ENCODE assay signal across 8 mouse cellular contexts in genomic region chr19:8953135-8954039, GRCm38 (mm10). TPM values are rescaled to one million over a fixed set of nuclear protein-coding genes. Genes with fewer than 3 reads are reported as not detected.
DNase-seq lines count a peak whose midpoint lies in the region; ATAC-seq lines count a peak whose summit lies in the region.

Gene Tut1, plus strand, starts transcription at chr19:8953847.

- no peaks in the 10 kb centered on the region for H3K9me3 ChIP-seq in intestine, embryonic 14.5 days (ENCODE audit: control insufficient read depth, low read length)

- intact Hi-C loops in left cerebral cortex, postnatal 14 days (cut with DNase I), result loop anchor here (10.0 kb wide), 1 partner anchor 109 kb away; no protein-coding TSS in a partner anchor

- WGBS in intestine, embryonic 14.5 days, result 5% methylated on average over 46 of the region's 46 CpGs

- no peaks in the 10 kb centered on the region for H3K27me3 ChIP-seq in intestine, embryonic 14.5 days (replicated peaks; ENCODE audit: control insufficient read depth, insufficient read depth, low read length)

- H3K4me3 ChIP-seq in intestine, embryonic 14.5 days (ENCODE audit: low read depth, low read length), result peak within 1 kb of the TSS; percentile 57

- peaks cover 16% of the 10 kb centered on the region for H3K4me1 ChIP-seq in intestine, embryonic 14.5 days (replicated peaks; ENCODE audit: control insufficient read depth, insufficient read depth, low read length)

- peak; percentile 93 for ATAC-seq in intestine, embryonic 14.5 days (replicated peaks; ENCODE audit: low FRiP score, low TSS enrichment, low read depth)

- H3K4me2 ChIP-seq in intestine, embryonic 14.5 days (ENCODE audit: low read length), result peak within 1 kb of the TSS; percentile 65

- DNase-seq in adrenal gland, adult 18-20 months (ENCODE audit: low spot score in 2 of 2), result peak; percentile 84
- peak; percentile 97 for DNase-seq in embryo, embryonic 11 days
- DNase-seq in gastrocnemius, postnatal 25 days, result peak; percentile 87
- DNase-seq in intestine, embryonic 14.5 days (ENCODE audit: low spot score), result peak; percentile 96
- DNase-seq in left cerebral cortex, postnatal 14 days (ENCODE audit: low spot score in 2 of 2), result peak; percentile 96 to 98
- peak; percentile 96 for DNase-seq in mesoderm, embryonic 11.5 days (ENCODE audit: low read depth, low spot score)
- DNase-seq in right cerebral cortex, postnatal 36 days (ENCODE audit: low spot score in 2 of 2), result peak; percentile 91 to 93
- peak; percentile 94 for DNase-seq in yolk sac, embryonic 10.5 days (ENCODE audit: low spot score)

- H3K9ac ChIP-seq in intestine, embryonic 14.5 days (ENCODE audit: low read length), result peak within 1 kb of the TSS; percentile 71

- H3K36me3 ChIP-seq in intestine, embryonic 14.5 days (ENCODE audit: control insufficient read depth, insufficient read depth, low read length), result peaks cover 64% of the 10 kb centered on the region

- peak within 1 kb of the TSS; percentile 86 for H3K27ac ChIP-seq in intestine, embryonic 14.5 days (ENCODE audit: low read depth)

RNA-seq across cellular contexts. Expression of gene Tut1, which starts in this region (rescaled TPM):
- total RNA-seq in adrenal gland, adult 18-20 months (2021), result 10 to 100 TPM; 23.1 to 26.1 TPM
- 1 to 10 TPM; 5.7 to 7.2 TPM for total RNA-seq in gastrocnemius, postnatal 25 days (2021)
- 33.3 and 33.5 TPM in 2 replicates for polyA plus RNA-seq in intestine, embryonic 14.5 days (2014; fragmentation: Nextera tagmentation; extraction: Ambion mirVana)
- total RNA-seq in left cerebral cortex, postnatal 14 days (2021), result 10 to 100 TPM; 16.7 to 16.8 TPM

Comparison
In these comparisons a context has a peak if more than half of its experiments do, and no peak if none do; other contexts are left out.
1. Peak in every context shown above with its lines: DNase-seq, ATAC-seq, H3K4me3 ChIP-seq and H3K27ac ChIP-seq.